Mouse (Mus musculus): ENCODE results near the gene Phldb2. TPM values are rescaled to one million over a fixed set of nuclear protein-coding genes. Genes with fewer than 3 reads are reported as not detected.

Phldb2 gene
- total and polyA plus RNA-seq, 3 experiments, result not detected

DNA sequence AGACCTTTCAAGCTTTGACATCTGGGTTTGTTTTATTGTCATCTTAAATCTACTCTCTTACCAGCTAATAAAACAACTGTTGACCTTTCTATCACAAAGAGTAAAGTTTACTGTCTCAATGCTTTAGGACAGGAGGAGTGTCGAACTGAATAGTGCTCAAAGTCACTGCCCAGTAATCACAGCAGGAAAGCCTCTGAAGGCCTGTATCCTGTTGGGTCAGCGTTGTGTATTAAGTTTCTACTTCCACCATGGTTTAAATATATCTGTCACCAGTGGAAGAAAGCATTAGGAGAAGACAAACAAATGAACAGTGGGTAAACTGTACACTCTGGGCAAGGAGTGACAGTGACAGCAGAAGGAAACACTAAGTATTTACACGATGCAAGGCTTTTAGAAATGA lies 148.7 kb downstream of the Phldb2 start:
- no peak overlapping the region for H3K27ac ChIP-seq (ENCODE audit: control insufficient read depth, low read depth, low read length)
- H3K36me3 ChIP-seq (ENCODE audit: control insufficient read depth in 1 of 2, insufficient read depth in 2 of 2, low read length in 2 of 2), result no peaks in the 10 kb centered on the region
- H3K27me3 ChIP-seq (ENCODE audit: control insufficient read depth in 1 of 2, insufficient read depth in 2 of 2, low read length in 2 of 2), result no peaks in the 10 kb centered on the region
- DNase-seq (ENCODE audit: low read depth, low spot score), result no peak
- H3K4me3 ChIP-seq (ENCODE audit: control insufficient read depth in 1 of 2, insufficient read depth in 1 of 2, low read depth in 2 of 2, low read length in 2 of 2), result no peak overlapping the region
- H3K9me3 ChIP-seq (replicated peaks; ENCODE audit: insufficient read depth, low read length), result no peaks in the 10 kb centered on the region
- no peak for TF ChIP-seq GATA1 (IDR thresholded peaks at IDR 0.05; ENCODE audit: low read depth, low read length)
- TF ChIP-seq USF1 (IDR thresholded peaks at IDR 0.05; ENCODE audit: low read depth, low read length), result no peak
- no peak for TF ChIP-seq SMC3 (IDR thresholded peaks at IDR 0.05; ENCODE audit: low read depth, low read length)
- TF ChIP-seq ZNF384 (IDR thresholded peaks at IDR 0.05; ENCODE audit: low read depth, low read length), result no peak
- TF ChIP-seq NELFE (IDR thresholded peaks at IDR 0.05; ENCODE audit: low read depth, low read length), result no peak
- no peak for TF ChIP-seq MAX (IDR thresholded peaks at IDR 0.05; ENCODE audit: low read length)
- no peak for TF ChIP-seq UBTF (IDR thresholded peaks at IDR 0.05; ENCODE audit: borderline replicate concordance, insufficient read depth, low read depth, low read length)
- no peak for TF ChIP-seq BHLHE40 (IDR thresholded peaks at IDR 0.05; ENCODE audit: borderline replicate concordance, low read depth, low read length)
- TF ChIP-seq CHD2 (IDR thresholded peaks at IDR 0.05; ENCODE audit: low read length), result no peak
- TF ChIP-seq RAD21 (IDR thresholded peaks at IDR 0.05; ENCODE audit: low read depth, low read length), result no peak
- TF ChIP-seq MXI1 (IDR thresholded peaks at IDR 0.05; ENCODE audit: low read depth, low read length), result no peak
- TF ChIP-seq ZC3H11A (IDR thresholded peaks at IDR 0.05; ENCODE audit: low read depth, low read length), result no peak
- no peak for TF ChIP-seq HCFC1 (IDR thresholded peaks at IDR 0.05; ENCODE audit: low read depth, low read length)
- no peak for TF ChIP-seq ZKSCAN1 (IDR thresholded peaks at IDR 0.05; ENCODE audit: low read depth, low read length)
- no peak for TF ChIP-seq KAT2A (conservative IDR thresholded peaks at IDR 0.05; ENCODE audit: low read depth, low read length)
- no peaks in the 10 kb centered on the region for H3K4me1 ChIP-seq (ENCODE audit: control insufficient read depth in 1 of 2, insufficient read depth in 2 of 2, low read length in 2 of 2)
- H3K9ac ChIP-seq (ENCODE audit: control insufficient read depth, low read depth, low read length, poor library complexity, severe bottlenecking), result no peak overlapping the region
- no peaks in the 10 kb centered on the region for H3K79me2 ChIP-seq (ENCODE audit: control insufficient read depth, insufficient read depth, low read length, poor library complexity)

DNA sequence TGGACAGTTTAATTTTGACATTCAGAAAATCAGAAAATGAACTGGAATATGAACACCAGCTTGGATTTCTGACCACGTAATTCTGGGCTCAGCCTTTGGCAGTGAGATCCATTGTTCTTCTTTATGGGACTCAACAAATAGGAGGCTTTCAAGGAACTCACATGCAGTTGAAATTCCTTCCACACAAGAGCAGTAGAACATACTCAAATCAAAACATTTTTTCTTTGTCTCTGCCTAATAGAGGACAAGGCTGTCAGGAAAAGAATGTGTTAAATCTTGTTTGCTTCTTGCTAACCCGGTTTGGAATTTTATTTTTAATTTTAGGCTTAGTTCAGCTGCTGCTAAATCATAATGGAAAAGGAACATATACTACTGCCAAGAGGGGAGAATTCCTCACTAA lies 153.0 kb downstream of the Phldb2 start:
- H3K4me3 ChIP-seq (ENCODE audit: control insufficient read depth in 1 of 2, insufficient read depth in 1 of 2, low read depth in 2 of 2, low read length in 2 of 2), result no peak overlapping the region
- H3K9ac ChIP-seq (ENCODE audit: control insufficient read depth, low read depth, low read length, poor library complexity, severe bottlenecking), result no peak overlapping the region
- no peaks in the 10 kb centered on the region for H3K4me1 ChIP-seq (ENCODE audit: control insufficient read depth in 1 of 2, insufficient read depth in 2 of 2, low read length in 2 of 2)
- no peaks in the 10 kb centered on the region for H3K27me3 ChIP-seq (ENCODE audit: control insufficient read depth in 1 of 2, insufficient read depth in 2 of 2, low read length in 2 of 2)
- DNase-seq (ENCODE audit: low read depth, low spot score), result no peak
- H3K36me3 ChIP-seq (ENCODE audit: control insufficient read depth in 1 of 2, insufficient read depth in 2 of 2, low read length in 2 of 2), result no peaks in the 10 kb centered on the region
- no peak for TF ChIP-seq SIN3A (IDR thresholded peaks at IDR 0.05; ENCODE audit: low read length)
- no peak for TF ChIP-seq GABPA (IDR thresholded peaks at IDR 0.05; ENCODE audit: low read depth, low read length)
- no peaks in the 10 kb centered on the region for H3K79me2 ChIP-seq (ENCODE audit: control insufficient read depth, insufficient read depth, low read length, poor library complexity)
- no peaks in the 10 kb centered on the region for H3K9me3 ChIP-seq (replicated peaks; ENCODE audit: insufficient read depth, low read length)
- H3K27ac ChIP-seq (ENCODE audit: control insufficient read depth, low read depth, low read length), result no peak overlapping the region

DNA sequence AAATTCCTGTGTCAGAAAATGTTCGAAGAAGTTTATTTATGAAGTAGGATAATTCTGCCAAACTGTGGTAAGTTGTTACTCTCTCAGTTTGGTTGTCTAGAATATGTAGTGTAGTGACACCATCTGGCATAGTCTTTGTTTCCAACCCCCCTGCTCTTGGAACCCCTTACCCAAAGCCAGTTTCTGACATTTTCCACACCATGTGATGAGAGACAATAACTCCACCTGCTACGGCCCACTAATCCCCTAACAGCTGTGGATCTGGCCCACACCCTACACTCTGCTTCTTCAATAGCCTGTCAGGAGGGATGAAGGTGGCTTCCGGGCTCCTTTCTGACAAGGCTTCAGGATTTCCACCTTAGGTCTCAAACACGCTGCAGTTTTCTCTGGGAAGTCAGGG lies 154.2 kb downstream of the Phldb2 start:
- TF ChIP-seq TCF12 (IDR thresholded peaks at IDR 0.05; ENCODE audit: low read depth, low read length), result no peak
- TF ChIP-seq TAL1 (IDR thresholded peaks at IDR 0.05; ENCODE audit: low read length), result no peak
- TF ChIP-seq POLR2AphosphoS2 (IDR thresholded peaks at IDR 0.05; ENCODE audit: low read length), result no peak
- TF ChIP-seq SIN3A (IDR thresholded peaks at IDR 0.05; ENCODE audit: low read length), result no peak
- no peak for TF ChIP-seq RCOR1 (IDR thresholded peaks at IDR 0.05; ENCODE audit: low read depth, low read length)
- no peak for TF ChIP-seq SMC3 (IDR thresholded peaks at IDR 0.05; ENCODE audit: low read depth, low read length)
- TF ChIP-seq CHD1 (IDR thresholded peaks at IDR 0.05; ENCODE audit: low read depth, low read length), result no peak
- TF ChIP-seq CHD2 (IDR thresholded peaks at IDR 0.05; ENCODE audit: low read length), result no peak
- no peak for TF ChIP-seq JUND (IDR thresholded peaks at IDR 0.05; ENCODE audit: low read depth, low read length)
- no peak for TF ChIP-seq USF2 (IDR thresholded peaks at IDR 0.05; ENCODE audit: borderline replicate concordance in 1 of 2, insufficient read depth in 1 of 2, low read depth in 1 of 2, low read length in 2 of 2)
- no peaks in the 10 kb centered on the region for H3K9me3 ChIP-seq (replicated peaks; ENCODE audit: insufficient read depth, low read length)
- no peaks in the 10 kb centered on the region for H3K79me2 ChIP-seq (ENCODE audit: control insufficient read depth, insufficient read depth, low read length, poor library complexity)
- H3K36me3 ChIP-seq (ENCODE audit: control insufficient read depth in 1 of 2, insufficient read depth in 2 of 2, low read length in 2 of 2), result no peaks in the 10 kb centered on the region
- no peak for DNase-seq (ENCODE audit: low read depth, low spot score)
- no peak overlapping the region for H3K27ac ChIP-seq (ENCODE audit: control insufficient read depth, low read depth, low read length)
- H3K4me3 ChIP-seq (ENCODE audit: control insufficient read depth in 1 of 2, insufficient read depth in 1 of 2, low read depth in 2 of 2, low read length in 2 of 2), result no peak overlapping the region
- no peaks in the 10 kb centered on the region for H3K4me1 ChIP-seq (ENCODE audit: control insufficient read depth in 1 of 2, insufficient read depth in 2 of 2, low read length in 2 of 2)
- H3K9ac ChIP-seq (ENCODE audit: control insufficient read depth, low read depth, low read length, poor library complexity, severe bottlenecking), result no peak overlapping the region
- no peaks in the 10 kb centered on the region for H3K27me3 ChIP-seq (ENCODE audit: control insufficient read depth in 1 of 2, insufficient read depth in 2 of 2, low read length in 2 of 2)
